Mouse (Mus musculus) liver, embryonic 15.5 days (tissue): ENCODE data around the gene Aar2. TPM values are rescaled to one million over a fixed set of nuclear protein-coding genes. Genes with fewer than 3 reads are reported as not detected.
"Not testable (repeated sequence)": the region's sequence is repeated elsewhere in the genome, so short reads cannot be mapped to it uniquely, and the experiment has no call there.

ENCODE experiments used
- ATAC-seq: fragments of 200-750 bp; cut with Nextera tagmentation; 2 replicates; pipeline ENCODE4 v1.8.0; 2017; ENCODE audit warnings: moderate number of reproducible peaks, mild to moderate bottlenecking, moderate library complexity; ENCODE audit not compliant: insufficient read depth
- H3K27ac ChIP-seq: fragments of 300-500 bp; sonication (generic); replicated peaks from 2 replicates; pipeline ENCODE4 v1.5.1; 2015; ENCODE audit warnings: mild to moderate bottlenecking, inconsistent platforms
- H3K27me3 ChIP-seq: fragments of 300-500 bp; sonication (generic); 2 replicates; pipeline ENCODE4 v1.6.1; 2015; ENCODE audit warnings: mild to moderate bottlenecking, inconsistent platforms
- H3K36me3 ChIP-seq: fragments of 300-500 bp; sonication (generic); replicated peaks from 2 replicates; pipeline ENCODE4 v1.6.1; 2015; ENCODE audit warnings: moderate library complexity, mild to moderate bottlenecking, inconsistent platforms
- H3K4me1 ChIP-seq: fragments of 300-500 bp; sonication (generic); replicated peaks from 2 replicates; pipeline ENCODE4 v1.6.1; 2015; ENCODE audit warnings: inconsistent platforms
- H3K4me2 ChIP-seq: fragments of 300-500 bp; sonication (generic); 2 replicates; pipeline ENCODE4 v1.6.1; 2015; ENCODE audit warnings: moderate library complexity, mild to moderate bottlenecking, inconsistent platforms
- H3K4me3 ChIP-seq: fragments of 300-500 bp; sonication (generic); replicated peaks from 2 replicates; pipeline ENCODE4 v1.5.1; 2015; ENCODE audit warnings: mild to moderate bottlenecking, inconsistent platforms
- H3K9ac ChIP-seq: fragments of 300-500 bp; sonication (generic); 2 replicates; pipeline ENCODE4 v1.6.1; 2015; ENCODE audit warnings: moderate library complexity, mild to moderate bottlenecking, inconsistent platforms
- H3K9me3 ChIP-seq: fragments of 300-500 bp; sonication (generic); replicated peaks from 2 replicates; pipeline ENCODE4 v1.6.1; 2016; ENCODE audit warnings: inconsistent platforms
- WGBS: fragments of 180-500 bp; shearing (Covaris S2); methylation state at CpG from one replicate; pipeline ENCODE4 v1.1.7; 2015; ENCODE audit warnings: mixed read lengths; ENCODE audit not compliant: insufficient replicate concordance; 5-methylcytosine and 5-hydroxymethylcytosine counted together
- polyA plus RNA-seq: library from polyadenylated mRNA; unstranded; fragments of >200 nt; fragmentation: Nextera tagmentation; extraction: Ambion mirVana; gene quantifications from 2 replicates; pipeline ENCODE4 v1.2.1, GENCODE M21; 2015

Gene Aar2
- polyA plus RNA-seq = 12.2 and 12.3 TPM in 2 replicates

GRCm38 (mm10) chr2:156547123-156547891 lies at the start of gene Aar2:
Gene Aar2 (plus strand): TSS chr2:156547584.
- H3K27ac ChIP-seq = peak within 1 kb of the TSS; percentile 76
- peak within 1 kb of the TSS; percentile 84 for H3K9ac ChIP-seq
- peaks cover 25% of the 10 kb centered on the region for H3K36me3 ChIP-seq
- no peaks in the 10 kb centered on the region for H3K27me3 ChIP-seq
- H3K4me3 ChIP-seq = peak within 1 kb of the TSS; percentile 91
- ATAC-seq = peak; percentile 54
- H3K4me2 ChIP-seq = peak within 1 kb of the TSS; percentile 76
- H3K4me1 ChIP-seq = peaks cover 27% of the 10 kb centered on the region
- no peaks in the 10 kb centered on the region for H3K9me3 ChIP-seq
- 4% methylated on average over 39 of the region's 39 CpGs for WGBS

- no peak overlapping the region for H3K9ac ChIP-seq
- H3K27me3 ChIP-seq = no peaks in the 10 kb centered on the region
- no peak for ATAC-seq
- WGBS = 36% methylated on average over 5 of the region's 5 CpGs
- H3K27ac ChIP-seq = 0 out of 2 replicates have a peak overlapping the region, but pooled peaks have one; percentile 20
- no peaks in the 10 kb centered on the region for H3K9me3 ChIP-seq
- no peak overlapping the region for H3K4me2 ChIP-seq
- no peak overlapping the region for H3K4me3 ChIP-seq
- peaks cover 49% of the 10 kb centered on the region for H3K4me1 ChIP-seq
- no peaks in the 10 kb centered on the region for H3K36me3 ChIP-seq
Measured at GRCm38 (mm10) chr2:156497915-156498314, 49.5 kb upstream of the Aar2 start.

- Histone ChIP-seq H3K27ac (no peak overlapping the region), H3K9me3 (no peaks in the 10 kb centered on the region), H3K4me2 (no peak overlapping the region), H3K4me3 (no peak overlapping the region), H3K27me3 (no peaks in the 10 kb centered on the region), H3K4me1 (peaks cover 19% of the 10 kb centered on the region), H3K36me3 (no peaks in the 10 kb centered on the region), H3K9ac (no peak overlapping the region)
- ATAC-seq = no peak
- WGBS = 84% methylated on average over 1 of the region's 1 CpGs
Measured at GRCm38 (mm10) chr2:156501025-156501424, 46.4 kb upstream of the Aar2 start.

GRCm38 (mm10) chr2:156505533-156505932 lies 41.9 kb upstream of the Aar2 start:
- H3K4me2 ChIP-seq = no peak overlapping the region
- H3K27me3 ChIP-seq = no peaks in the 10 kb centered on the region
- no peak overlapping the region for H3K4me3 ChIP-seq
- 76% methylated on average over 13 of the region's 13 CpGs for WGBS
- no peak for ATAC-seq
- no peaks in the 10 kb centered on the region for H3K4me1 ChIP-seq
- H3K9me3 ChIP-seq = no peaks in the 10 kb centered on the region
- H3K27ac ChIP-seq = no peak overlapping the region
- no peak overlapping the region for H3K9ac ChIP-seq
- no peaks in the 10 kb centered on the region for H3K36me3 ChIP-seq

GRCm38 (mm10) chr2:156512028-156512427 lies 35.4 kb upstream of the Aar2 start:
- no peaks in the 10 kb centered on the region for H3K9me3 ChIP-seq
- no peak overlapping the region for H3K9ac ChIP-seq
- WGBS = 63% methylated on average over 7 of the region's 7 CpGs
- no peaks in the 10 kb centered on the region for H3K36me3 ChIP-seq
- ATAC-seq = no peak
- no peak overlapping the region for H3K4me3 ChIP-seq
- H3K27me3 ChIP-seq = no peaks in the 10 kb centered on the region
- no peaks in the 10 kb centered on the region for H3K4me1 ChIP-seq
- no peak overlapping the region for H3K4me2 ChIP-seq
- H3K27ac ChIP-seq = no peak overlapping the region

GRCm38 (mm10) chr2:156512561-156512960 lies 34.8 kb upstream of the Aar2 start:
- Histone ChIP-seq H3K4me1 (no peaks in the 10 kb centered on the region), H3K9ac (no peak overlapping the region), H3K9me3 (no peaks in the 10 kb centered on the region), H3K4me3 (no peak overlapping the region), H3K27ac (no peak overlapping the region), H3K36me3 (no peaks in the 10 kb centered on the region), H3K4me2 (no peak overlapping the region), H3K27me3 (no peaks in the 10 kb centered on the region)
- no peak for ATAC-seq
- 67% methylated on average over 5 of the region's 6 CpGs for WGBS

- H3K9ac ChIP-seq = no peak overlapping the region
- H3K4me3 ChIP-seq = no peak overlapping the region
- 65% methylated on average over 9 of the region's 9 CpGs for WGBS
- no peaks in the 10 kb centered on the region for H3K27me3 ChIP-seq
- no peak overlapping the region for H3K4me2 ChIP-seq
- no peaks in the 10 kb centered on the region for H3K36me3 ChIP-seq
- no peaks in the 10 kb centered on the region for H3K4me1 ChIP-seq
- H3K9me3 ChIP-seq = no peaks in the 10 kb centered on the region
- H3K27ac ChIP-seq = no peak overlapping the region
- no peak for ATAC-seq
Measured at GRCm38 (mm10) chr2:156515102-156515501, 32.3 kb upstream of the Aar2 start.

GRCm38 (mm10) chr2:156515565-156516185 lies 31.7 kb upstream of the Aar2 start:
- H3K4me3 ChIP-seq = no peak overlapping the region
- H3K9ac ChIP-seq = no peak overlapping the region
- no peak overlapping the region for H3K27ac ChIP-seq
- H3K4me1 ChIP-seq = no peaks in the 10 kb centered on the region
- no peaks in the 10 kb centered on the region for H3K27me3 ChIP-seq
- H3K9me3 ChIP-seq = no peaks in the 10 kb centered on the region
- WGBS = 16% methylated on average over 7 of the region's 7 CpGs
- no peak overlapping the region for H3K4me2 ChIP-seq
- ATAC-seq = no peak
- no peaks in the 10 kb centered on the region for H3K36me3 ChIP-seq

GRCm38 (mm10) chr2:156516678-156517077 lies 30.7 kb upstream of the Aar2 start:
- H3K36me3 ChIP-seq, H3K9me3 ChIP-seq, H3K4me1 ChIP-seq, H3K4me3 ChIP-seq, H3K4me2 ChIP-seq, H3K9ac ChIP-seq, H3K27ac ChIP-seq, H3K27me3 ChIP-seq: not testable (repeated sequence)
- peak; percentile 66; the same call in 1 of the 2 replicates for ATAC-seq
- 53% methylated on average over 2 of the region's 2 CpGs for WGBS

GRCm38 (mm10) chr2:156518306-156518705 lies 29.1 kb upstream of the Aar2 start:
- H3K4me2 ChIP-seq = no peak overlapping the region
- no peak for ATAC-seq
- WGBS = 55% methylated on average over 6 of the region's 6 CpGs
- no peaks in the 10 kb centered on the region for H3K4me1 ChIP-seq
- no peaks in the 10 kb centered on the region for H3K9me3 ChIP-seq
- no peaks in the 10 kb centered on the region for H3K36me3 ChIP-seq
- no peak overlapping the region for H3K4me3 ChIP-seq
- H3K27me3 ChIP-seq = no peaks in the 10 kb centered on the region
- H3K9ac ChIP-seq = no peak overlapping the region
- no peak overlapping the region for H3K27ac ChIP-seq

- no peaks in the 10 kb centered on the region for H3K4me1 ChIP-seq
- no peak overlapping the region for H3K27ac ChIP-seq
- no peaks in the 10 kb centered on the region for H3K27me3 ChIP-seq
- H3K9me3 ChIP-seq = no peaks in the 10 kb centered on the region
- 66% methylated on average over 5 of the region's 5 CpGs for WGBS
- H3K9ac ChIP-seq = no peak overlapping the region
- H3K4me3 ChIP-seq = no peak overlapping the region
- no peaks in the 10 kb centered on the region for H3K36me3 ChIP-seq
- no peak for ATAC-seq
- H3K4me2 ChIP-seq = no peak overlapping the region
Measured at GRCm38 (mm10) chr2:156519584-156519983, 27.8 kb upstream of the Aar2 start.
